Mouse (Mus musculus): ENCODE data around the gene Perp. TPM values are rescaled to one million over a fixed set of nuclear protein-coding genes. Genes with fewer than 3 reads are reported as not detected.

The Perp gene
- polyA plus RNA-seq (2015; fragmentation: Nextera tagmentation; extraction: Ambion mirVana) = 77.2 and 95.4 TPM in 2 replicates

- Histone ChIP-seq H3K9me3 (ENCODE audit: control insufficient read depth, low read length) (no peaks in the 10 kb centered on the region), H3K27me3 (replicated peaks; ENCODE audit: control insufficient read depth, insufficient read depth, low read length) (peaks cover 2% of the 10 kb centered on the region; the same call in 1 of the 2 replicates), H3K4me3 (ENCODE audit: low read length) (peak within 1 kb of the TSS; percentile 66), H3K36me3 (ENCODE audit: control insufficient read depth, insufficient read depth, low read length) (no peaks in the 10 kb centered on the region), H3K4me1 (ENCODE audit: control insufficient read depth, insufficient read depth, low read length) (peaks cover 7% of the 10 kb centered on the region; the same call in 1 of the 2 replicates), H3K27ac (ENCODE audit: low read length) (peak within 1 kb of the TSS; percentile 83), H3K4me2 (ENCODE audit: low read depth, low read length) (peak within 1 kb of the TSS; percentile 90), H3K9ac (ENCODE audit: low read depth, low read length) (peak within 1 kb of the TSS; percentile 74)
- peak; percentile 98 for ATAC-seq
- WGBS = 3% methylated on average over 54 of the region's 54 CpGs
Measured at GRCm38 (mm10) chr10:18844441-18845286, at the start of gene Perp. Perp (plus strand) TSS chr10:18845020.

DNA sequence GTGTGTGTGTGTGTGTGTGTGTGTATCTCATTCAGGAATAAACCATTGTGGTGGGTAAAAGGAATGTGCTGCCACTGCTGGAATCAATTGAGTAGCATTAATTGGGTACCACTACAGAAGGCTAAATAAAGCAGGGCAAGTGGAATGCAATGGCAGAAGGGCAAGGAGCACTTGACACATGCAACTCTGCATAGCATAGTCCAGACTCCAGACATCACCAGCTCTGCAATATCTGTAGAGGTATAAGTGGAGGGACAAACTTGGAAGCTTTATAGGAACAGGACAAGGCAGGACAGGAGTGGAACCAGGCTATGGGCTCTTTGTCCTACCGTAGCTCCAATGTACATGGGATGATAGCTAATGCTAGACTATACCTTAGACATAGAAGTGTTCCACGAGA, 33.1 kb upstream of the Perp start:
- 93% methylated on average over 2 of the region's 2 CpGs for WGBS
- H3K27me3 ChIP-seq (replicated peaks; ENCODE audit: control insufficient read depth, insufficient read depth, low read length) = no peaks in the 10 kb centered on the region
- no peaks in the 10 kb centered on the region for H3K36me3 ChIP-seq (ENCODE audit: control insufficient read depth, insufficient read depth, low read length)
- H3K9me3 ChIP-seq (ENCODE audit: control insufficient read depth, low read length) = no peaks in the 10 kb centered on the region
- no peaks in the 10 kb centered on the region for H3K4me1 ChIP-seq (ENCODE audit: control insufficient read depth, insufficient read depth, low read length)
- no peak overlapping the region for H3K27ac ChIP-seq (ENCODE audit: low read length)
- no peak overlapping the region for H3K9ac ChIP-seq (ENCODE audit: low read depth, low read length)
- H3K4me2 ChIP-seq (ENCODE audit: low read depth, low read length) = no peak overlapping the region
- no peak overlapping the region for H3K4me3 ChIP-seq (ENCODE audit: low read length)
- ATAC-seq = no peak

DNA sequence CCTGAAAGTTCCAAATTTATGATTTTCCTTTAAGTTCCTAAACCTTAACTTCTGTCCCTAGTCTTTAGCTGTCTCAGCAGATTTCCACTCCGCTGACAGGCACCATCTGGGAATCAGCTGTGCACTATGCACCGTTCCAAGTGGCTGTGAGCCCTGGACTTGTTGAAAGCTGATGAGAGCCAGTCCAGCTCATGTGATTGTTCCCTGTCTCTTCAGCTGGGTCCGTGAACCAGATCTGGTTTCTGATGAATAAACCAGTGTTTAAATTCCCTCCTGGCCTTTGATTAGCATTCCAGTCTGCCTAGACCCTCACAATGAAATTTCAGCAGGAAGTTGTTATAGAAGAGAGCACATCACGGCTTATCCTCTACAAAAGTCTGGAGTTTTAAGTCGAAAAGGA, 28.3 kb upstream of the Perp start:
- no peaks in the 10 kb centered on the region for H3K4me1 ChIP-seq (ENCODE audit: control insufficient read depth, insufficient read depth, low read length)
- no peak overlapping the region for H3K4me3 ChIP-seq (ENCODE audit: low read length)
- H3K27ac ChIP-seq (ENCODE audit: low read length) = no peak overlapping the region
- no peaks in the 10 kb centered on the region for H3K27me3 ChIP-seq (replicated peaks; ENCODE audit: control insufficient read depth, insufficient read depth, low read length)
- no peaks in the 10 kb centered on the region for H3K36me3 ChIP-seq (ENCODE audit: control insufficient read depth, insufficient read depth, low read length)
- 47% methylated on average over 5 of the region's 5 CpGs for WGBS
- no peak overlapping the region for H3K9ac ChIP-seq (ENCODE audit: low read depth, low read length)
- no peaks in the 10 kb centered on the region for H3K9me3 ChIP-seq (ENCODE audit: control insufficient read depth, low read length)
- no peak overlapping the region for H3K4me2 ChIP-seq (ENCODE audit: low read depth, low read length)
- ATAC-seq = peak; percentile 70; the same call in 1 of the 2 replicates

DNA sequence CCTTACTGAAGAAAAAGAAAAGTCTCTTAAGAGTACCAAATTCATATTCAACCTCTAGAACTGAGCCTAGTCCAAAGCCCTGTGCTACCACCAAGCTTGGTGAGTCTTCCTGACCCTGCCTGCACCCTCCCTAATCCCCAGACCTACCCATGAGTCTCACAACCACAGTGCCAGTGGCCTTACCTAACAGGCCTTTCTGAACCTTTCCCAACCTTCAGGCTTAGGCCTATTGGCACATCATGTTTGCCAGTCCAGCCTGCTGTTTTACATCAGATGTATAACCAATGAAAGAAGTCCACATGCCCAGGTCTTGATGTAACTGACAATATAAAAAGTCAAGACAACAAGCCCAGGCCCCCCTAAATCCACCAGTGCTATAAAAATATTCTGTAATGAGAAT, 19.7 kb upstream of the Perp start:
- ATAC-seq = no peak
- no peaks in the 10 kb centered on the region for H3K4me1 ChIP-seq (ENCODE audit: control insufficient read depth, insufficient read depth, low read length)
- no peak overlapping the region for H3K4me3 ChIP-seq (ENCODE audit: low read length)
- H3K36me3 ChIP-seq (ENCODE audit: control insufficient read depth, insufficient read depth, low read length) = no peaks in the 10 kb centered on the region
- no peaks in the 10 kb centered on the region for H3K9me3 ChIP-seq (ENCODE audit: control insufficient read depth, low read length)
- no peak overlapping the region for H3K9ac ChIP-seq (ENCODE audit: low read depth, low read length)
- no peak overlapping the region for H3K27ac ChIP-seq (ENCODE audit: low read length)
- no peak overlapping the region for H3K4me2 ChIP-seq (ENCODE audit: low read depth, low read length)
- no peaks in the 10 kb centered on the region for H3K27me3 ChIP-seq (replicated peaks; ENCODE audit: control insufficient read depth, insufficient read depth, low read length)

DNA sequence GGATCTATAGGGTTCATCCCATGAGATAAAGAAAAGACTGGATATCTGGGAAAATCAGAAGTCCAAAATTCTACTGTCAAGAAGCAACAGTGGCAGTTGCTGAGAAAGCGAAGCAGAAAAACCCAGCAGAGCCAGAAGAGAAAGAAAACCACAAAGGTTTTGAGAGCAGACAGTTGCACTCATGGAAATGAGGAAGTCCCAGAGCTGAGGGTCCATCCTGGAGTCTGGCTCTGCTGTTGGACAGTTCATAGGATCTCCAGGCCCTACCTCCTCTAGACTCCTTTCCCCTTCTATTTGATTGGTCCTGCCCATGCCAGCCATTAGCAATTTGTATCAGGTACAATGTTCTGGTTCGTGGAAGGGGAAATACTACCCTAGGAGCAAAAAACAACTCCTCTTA, 18.7 kb upstream of the Perp start:
- H3K4me2 ChIP-seq (ENCODE audit: low read depth, low read length) = no peak overlapping the region
- no peak overlapping the region for H3K9ac ChIP-seq (ENCODE audit: low read depth, low read length)
- WGBS = 60% methylated on average over 2 of the region's 2 CpGs
- no peaks in the 10 kb centered on the region for H3K27me3 ChIP-seq (replicated peaks; ENCODE audit: control insufficient read depth, insufficient read depth, low read length)
- H3K27ac ChIP-seq (ENCODE audit: low read length) = no peak overlapping the region
- no peak overlapping the region for H3K4me3 ChIP-seq (ENCODE audit: low read length)
- ATAC-seq = no peak
- no peaks in the 10 kb centered on the region for H3K9me3 ChIP-seq (ENCODE audit: control insufficient read depth, low read length)
- no peaks in the 10 kb centered on the region for H3K4me1 ChIP-seq (ENCODE audit: control insufficient read depth, insufficient read depth, low read length)
- H3K36me3 ChIP-seq (ENCODE audit: control insufficient read depth, insufficient read depth, low read length) = no peaks in the 10 kb centered on the region

- H3K9me3 ChIP-seq (ENCODE audit: control insufficient read depth, low read length) = no peaks in the 10 kb centered on the region
- H3K4me1 ChIP-seq (ENCODE audit: control insufficient read depth, insufficient read depth, low read length) = no peaks in the 10 kb centered on the region
- no peak overlapping the region for H3K27ac ChIP-seq (ENCODE audit: low read length)
- no peak overlapping the region for H3K9ac ChIP-seq (ENCODE audit: low read depth, low read length)
- H3K4me3 ChIP-seq (ENCODE audit: low read length) = no peak overlapping the region
- ATAC-seq = no peak
- no peaks in the 10 kb centered on the region for H3K36me3 ChIP-seq (ENCODE audit: control insufficient read depth, insufficient read depth, low read length)
- no peak overlapping the region for H3K4me2 ChIP-seq (ENCODE audit: low read depth, low read length)
- WGBS = 51% methylated on average over 2 of the region's 2 CpGs
- H3K27me3 ChIP-seq (replicated peaks; ENCODE audit: control insufficient read depth, insufficient read depth, low read length) = no peaks in the 10 kb centered on the region
Measured at GRCm38 (mm10) chr10:18827936-18828335, 16.9 kb upstream of the Perp start.

- Histone ChIP-seq H3K4me3 (ENCODE audit: low read length) (no peak overlapping the region), H3K27ac (ENCODE audit: low read length) (no peak overlapping the region), H3K27me3 (replicated peaks; ENCODE audit: control insufficient read depth, insufficient read depth, low read length) (no peaks in the 10 kb centered on the region), H3K9me3 (ENCODE audit: control insufficient read depth, low read length) (no peaks in the 10 kb centered on the region), H3K4me1 (ENCODE audit: control insufficient read depth, insufficient read depth, low read length) (no peaks in the 10 kb centered on the region), H3K4me2 (ENCODE audit: low read depth, low read length) (no peak overlapping the region), H3K9ac (ENCODE audit: low read depth, low read length) (no peak overlapping the region), H3K36me3 (ENCODE audit: control insufficient read depth, insufficient read depth, low read length) (no peaks in the 10 kb centered on the region)
- WGBS = 66% methylated on average over 4 of the region's 4 CpGs
- no peak for ATAC-seq
Measured at GRCm38 (mm10) chr10:18830359-18830758, 14.5 kb upstream of the Perp start.

- no peak overlapping the region for H3K4me3 ChIP-seq (ENCODE audit: low read length)
Measured at GRCm38 (mm10) chr10:18831823-18832222, 13.0 kb upstream of the Perp start.

DNA sequence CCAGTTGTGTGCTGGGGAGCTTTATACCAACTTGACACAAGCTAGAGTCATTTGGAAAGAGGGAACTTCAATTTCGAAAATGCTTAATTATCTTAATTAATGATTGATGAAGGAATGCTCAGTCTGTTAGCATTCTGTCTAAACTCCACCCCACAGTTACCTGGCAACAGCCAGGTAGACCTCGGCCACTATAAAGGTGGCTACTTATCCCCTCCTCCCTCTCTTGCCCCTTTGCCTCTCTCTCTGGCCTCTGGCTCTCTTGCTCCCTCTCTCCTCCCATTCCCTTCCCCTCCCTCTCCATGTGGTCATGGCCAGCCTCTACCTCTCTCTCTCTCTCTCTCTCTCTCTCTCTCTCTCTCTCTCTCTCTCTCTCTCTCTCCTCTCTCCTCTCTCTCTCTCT, 10.4 kb upstream of the Perp start:
- Histone ChIP-seq H3K9ac (ENCODE audit: low read depth, low read length) (no peak overlapping the region), H3K27ac (ENCODE audit: low read length) (no peak overlapping the region), H3K4me1 (ENCODE audit: control insufficient read depth, insufficient read depth, low read length) (no peaks in the 10 kb centered on the region), H3K27me3 (replicated peaks; ENCODE audit: control insufficient read depth, insufficient read depth, low read length) (no peaks in the 10 kb centered on the region), H3K4me2 (ENCODE audit: low read depth, low read length) (no peak overlapping the region), H3K4me3 (ENCODE audit: low read length) (no peak overlapping the region), H3K9me3 (ENCODE audit: control insufficient read depth, low read length) (no peaks in the 10 kb centered on the region), H3K36me3 (ENCODE audit: control insufficient read depth, insufficient read depth, low read length) (no peaks in the 10 kb centered on the region)
- WGBS = 36% methylated on average over 2 of the region's 2 CpGs
- no peak for ATAC-seq

More at GRCm38 (mm10) chr10:18831823-18832222, 13.0 kb upstream of the Perp start:
- Histone ChIP-seq H3K36me3 (ENCODE audit: control insufficient read depth, insufficient read depth, low read length) (no peaks in the 10 kb centered on the region), H3K9me3 (ENCODE audit: control insufficient read depth, low read length) (no peaks in the 10 kb centered on the region), H3K4me1 (ENCODE audit: control insufficient read depth, insufficient read depth, low read length) (no peaks in the 10 kb centered on the region), H3K27ac (ENCODE audit: low read length) (no peak overlapping the region), H3K4me2 (ENCODE audit: low read depth, low read length) (no peak overlapping the region), H3K9ac (ENCODE audit: low read depth, low read length) (no peak overlapping the region), H3K27me3 (replicated peaks; ENCODE audit: control insufficient read depth, insufficient read depth, low read length) (no peaks in the 10 kb centered on the region)
- WGBS = 43% methylated on average over 7 of the region's 7 CpGs
- no peak for ATAC-seq
